Mouse (Mus musculus) midbrain, embryonic 15.5 days (tissue): ENCODE data around the gene Tescl. TPM values are rescaled to one million over a fixed set of nuclear protein-coding genes. Genes with fewer than 3 reads are reported as not detected.

Experiments used
- ATAC-seq: fragments of 200-750 bp; cut with Nextera tagmentation; replicated peaks from 2 replicates; pipeline ENCODE4 v1.8.0; 2017; ENCODE audit warnings: moderate TSS enrichment
- H3K27ac ChIP-seq: fragments of 300-500 bp; sonication (generic); 2 replicates; pipeline ENCODE4 v1.5.1; 2015; ENCODE audit warnings: mild to moderate bottlenecking, inconsistent platforms
- H3K27me3 ChIP-seq: fragments of 300-500 bp; sonication (generic); replicated peaks from 2 replicates; pipeline ENCODE4 v1.6.1; 2015; ENCODE audit warnings: inconsistent platforms
- H3K36me3 ChIP-seq: fragments of 300-500 bp; sonication (generic); replicated peaks from 2 replicates; pipeline ENCODE4 v1.6.1; 2015; ENCODE audit warnings: inconsistent platforms
- H3K4me1 ChIP-seq: fragments of 300-500 bp; sonication (generic); 2 replicates; pipeline ENCODE4 v1.6.1; 2015; ENCODE audit warnings: inconsistent platforms
- H3K4me2 ChIP-seq: fragments of 300-500 bp; sonication (generic); 2 replicates; pipeline ENCODE4 v1.6.1; 2015; ENCODE audit warnings: inconsistent platforms, mild to moderate bottlenecking, moderate library complexity
- H3K4me3 ChIP-seq: fragments of 300-500 bp; sonication (generic); 2 replicates; pipeline ENCODE4 v1.5.1; 2015; ENCODE audit warnings: mild to moderate bottlenecking, inconsistent platforms
- H3K9ac ChIP-seq: fragments of 300-500 bp; sonication (generic); 2 replicates; pipeline ENCODE4 v1.6.1; 2015; ENCODE audit warnings: mild to moderate bottlenecking, inconsistent platforms
- H3K9me3 ChIP-seq: fragments of 300-500 bp; sonication (generic); 2 replicates; pipeline ENCODE4 v1.6.1; 2016; ENCODE audit warnings: inconsistent platforms
- WGBS: fragments of 180-500 bp; shearing (Covaris S2); methylation state at CpG from one replicate; pipeline ENCODE4 v1.1.7; 2015; ENCODE audit warnings: mixed read lengths; 5-methylcytosine and 5-hydroxymethylcytosine counted together
- polyA plus RNA-seq: library from polyadenylated mRNA; unstranded; fragments of >200 nt; fragmentation: Nextera tagmentation; extraction: Ambion mirVana; gene quantifications from 2 replicates; pipeline ENCODE4 v1.2.1, GENCODE M21; 2015

Tescl gene
- 0.48 TPM in 1 of 2 replicates, not detected in the other for polyA plus RNA-seq

- ATAC-seq, result no peak
- Histone ChIP-seq H3K4me2 (no peak within 1 kb of the TSS; the same call in 1 of the 2 replicates), H3K4me3 (no peak within 1 kb of the TSS), H3K9me3 (no peaks in the 10 kb centered on the region), H3K9ac (no peak within 1 kb of the TSS), H3K27ac (no peak within 1 kb of the TSS), H3K27me3 (peaks cover 13% of the 10 kb centered on the region; the same call in 1 of the 2 replicates), H3K36me3 (no peaks in the 10 kb centered on the region), H3K4me1 (no peaks in the 10 kb centered on the region)
- whole genome bisulfite sequencing, result 52% methylated on average over 49 of the region's 49 CpGs
Observed at GRCm38 (mm10) chr7:24333304-24333986, at the start of gene Tescl. Gene Tescl, minus strand, starts transcription at chr7:24333936.

GRCm38 (mm10) chr7:24382730-24383372, 49.1 kb upstream of the Tescl start:
- Histone ChIP-seq H3K4me1 (no peaks in the 10 kb centered on the region), H3K27me3 (no peaks in the 10 kb centered on the region), H3K9me3 (no peaks in the 10 kb centered on the region), H3K27ac (no peak overlapping the region), H3K4me3 (no peak overlapping the region), H3K36me3 (no peaks in the 10 kb centered on the region), H3K4me2 (no peak overlapping the region), H3K9ac (no peak overlapping the region)
- 87% methylated on average over 16 of the region's 16 CpGs for WGBS
- no peak for ATAC-seq

GRCm38 (mm10) chr7:24380370-24380769, 46.6 kb upstream of the Tescl start:
- H3K36me3 ChIP-seq, result no peaks in the 10 kb centered on the region
- no peak overlapping the region for H3K4me2 ChIP-seq
- no peak overlapping the region for H3K9ac ChIP-seq
- H3K4me3 ChIP-seq, result no peak overlapping the region
- no peaks in the 10 kb centered on the region for H3K9me3 ChIP-seq
- peaks cover 7% of the 10 kb centered on the region for H3K4me1 ChIP-seq
- H3K27ac ChIP-seq, result no peak overlapping the region
- H3K27me3 ChIP-seq, result peaks cover 6% of the 10 kb centered on the region
- 64% methylated on average over 2 of the region's 2 CpGs for WGBS
- no peak for ATAC-seq

- no peak overlapping the region for H3K27ac ChIP-seq
- ATAC-seq, result no peak
- no peaks in the 10 kb centered on the region for H3K9me3 ChIP-seq
- H3K27me3 ChIP-seq, result peaks cover 6% of the 10 kb centered on the region
- H3K4me2 ChIP-seq, result no peak overlapping the region
- no peak overlapping the region for H3K4me3 ChIP-seq
- no peaks in the 10 kb centered on the region for H3K36me3 ChIP-seq
- peaks cover 7% of the 10 kb centered on the region for H3K4me1 ChIP-seq
- H3K9ac ChIP-seq, result no peak overlapping the region
- 74% methylated on average over 7 of the region's 7 CpGs for WGBS
Observed at GRCm38 (mm10) chr7:24379934-24380333, 46.2 kb upstream of the Tescl start.

GRCm38 (mm10) chr7:24378049-24378701, 44.4 kb upstream of the Tescl start:
- no peak for ATAC-seq
- no peak overlapping the region for H3K9ac ChIP-seq

GRCm38 (mm10) chr7:24377091-24377865, 43.5 kb upstream of the Tescl start:
- Histone ChIP-seq H3K4me1 (peaks cover 13% of the 10 kb centered on the region), H3K4me3 (peak overlapping the region; percentile 25), H3K27ac (no peak overlapping the region), H3K9ac (no peak overlapping the region), H3K36me3 (no peaks in the 10 kb centered on the region), H3K27me3 (peaks cover 6% of the 10 kb centered on the region), H3K4me2 (peak overlapping the region; percentile 48), H3K9me3 (no peaks in the 10 kb centered on the region)
- no peak for ATAC-seq
- WGBS, result 7% methylated on average over 49 of the region's 49 CpGs

More at GRCm38 (mm10) chr7:24378049-24378701, 44.4 kb upstream of the Tescl start:
- Histone ChIP-seq H3K27me3 (peaks cover 6% of the 10 kb centered on the region), H3K4me2 (no peak overlapping the region), H3K27ac (no peak overlapping the region), H3K36me3 (no peaks in the 10 kb centered on the region), H3K9me3 (no peaks in the 10 kb centered on the region), H3K4me3 (no peak overlapping the region), H3K4me1 (peaks cover 13% of the 10 kb centered on the region)
- 73% methylated on average over 10 of the region's 10 CpGs for WGBS

GRCm38 (mm10) chr7:24376456-24376855, 42.7 kb upstream of the Tescl start:
- no peak overlapping the region for H3K9ac ChIP-seq
- no peak overlapping the region for H3K4me2 ChIP-seq
- H3K27ac ChIP-seq, result no peak overlapping the region
- 91% methylated on average over 8 of the region's 8 CpGs for WGBS
- H3K9me3 ChIP-seq, result no peaks in the 10 kb centered on the region
- H3K27me3 ChIP-seq, result peaks cover 6% of the 10 kb centered on the region
- peaks cover 13% of the 10 kb centered on the region for H3K4me1 ChIP-seq
- no peak for ATAC-seq
- no peak overlapping the region for H3K4me3 ChIP-seq
- no peaks in the 10 kb centered on the region for H3K36me3 ChIP-seq

- H3K4me2 ChIP-seq, result 0 out of 2 replicates have a peak overlapping the region, but pooled peaks have one; percentile 10
- H3K36me3 ChIP-seq, result no peaks in the 10 kb centered on the region
- no peak overlapping the region for H3K4me3 ChIP-seq
- H3K27me3 ChIP-seq, result peaks cover 6% of the 10 kb centered on the region
- peaks cover 13% of the 10 kb centered on the region for H3K4me1 ChIP-seq
- H3K27ac ChIP-seq, result peak overlapping the region; percentile 62
- H3K9me3 ChIP-seq, result no peaks in the 10 kb centered on the region
- H3K9ac ChIP-seq, result no peak overlapping the region
- ATAC-seq, result peak; percentile 53
- 34% methylated on average over 17 of the region's 20 CpGs for WGBS
Observed at GRCm38 (mm10) chr7:24373538-24374379, 40.0 kb upstream of the Tescl start.

- Histone ChIP-seq H3K9me3 (no peaks in the 10 kb centered on the region), H3K4me3 (no peak overlapping the region), H3K36me3 (no peaks in the 10 kb centered on the region), H3K27me3 (peaks cover 6% of the 10 kb centered on the region), H3K27ac (no peak overlapping the region), H3K9ac (no peak overlapping the region), H3K4me1 (peaks cover 13% of the 10 kb centered on the region), H3K4me2 (no peak overlapping the region)
- WGBS, result 69% methylated on average over 4 of the region's 4 CpGs
- no peak for ATAC-seq
Observed at GRCm38 (mm10) chr7:24372786-24373185, 39.0 kb upstream of the Tescl start.

GRCm38 (mm10) chr7:24372300-24372699, 38.6 kb upstream of the Tescl start:
- no peak overlapping the region for H3K4me3 ChIP-seq
- H3K36me3 ChIP-seq, result no peaks in the 10 kb centered on the region
- H3K9ac ChIP-seq, result no peak overlapping the region
- WGBS, result 92% methylated on average over 11 of the region's 11 CpGs
- peaks cover 11% of the 10 kb centered on the region for H3K4me1 ChIP-seq
- no peak overlapping the region for H3K27ac ChIP-seq
- peaks cover 4% of the 10 kb centered on the region for H3K27me3 ChIP-seq
- ATAC-seq, result no peak
- H3K4me2 ChIP-seq, result no peak overlapping the region
- no peaks in the 10 kb centered on the region for H3K9me3 ChIP-seq

- Histone ChIP-seq H3K4me3 (no peak overlapping the region), H3K4me2 (no peak overlapping the region), H3K27ac (no peak overlapping the region), H3K36me3 (no peaks in the 10 kb centered on the region), H3K9ac (no peak overlapping the region), H3K9me3 (no peaks in the 10 kb centered on the region), H3K4me1 (peaks cover 6% of the 10 kb centered on the region; the same call in 1 of the 2 replicates), H3K27me3 (no peaks in the 10 kb centered on the region)
- no peak for ATAC-seq
- WGBS, result 66% methylated on average over 3 of the region's 3 CpGs
Observed at GRCm38 (mm10) chr7:24371809-24372145, 38.0 kb upstream of the Tescl start.
